Mouse (Mus musculus): ENCODE measurements around the gene Fbrs. TPM values are rescaled to one million over a fixed set of nuclear protein-coding genes. Genes with fewer than 3 reads are reported as not detected.

The Fbrs gene
- polyA plus RNA-seq, 1 experiment from 2014 or later, result 11.1 TPM

Small RNA genes within 50 kb of the gene (microRNA-seq; reads per million reads assigned to microRNA genes)
- gene Gm47278 (ENCODE audit: borderline number of aligned reads) (not detected), gene Mir7060 (ENCODE audit: borderline number of aligned reads) (1.1 reads per million, percentile 15 among the genes with 10 or more reads in this experiment)

Other genes starting within 250 kb of the Fbrs start
- gene Zfp553, start 246.1 kb upstream of the Fbrs start, polyA plus RNA-seq (2014; fragmentation: Nextera tagmentation; extraction: Ambion mirVana), result 12.3 and 14.6 TPM in 2 replicates
- gene Sept1, start 246.1 kb upstream of the Fbrs start, polyA plus RNA-seq (2014; fragmentation: Nextera tagmentation; extraction: Ambion mirVana), result 19.8 and 23.1 TPM in 2 replicates
- gene Zfp771, start 234.9 kb upstream of the Fbrs start, polyA plus RNA-seq (2014; fragmentation: Nextera tagmentation; extraction: Ambion mirVana), result 35.6 and 39.7 TPM in 2 replicates
- 184 and 197 TPM in 2 replicates for gene Dctpp1, start 218.5 kb upstream of the Fbrs start, polyA plus RNA-seq (2014; fragmentation: Nextera tagmentation; extraction: Ambion mirVana)
- 80.8 and 87.8 TPM in 2 replicates for gene Sephs2, start 205.1 kb upstream of the Fbrs start, polyA plus RNA-seq (2014; fragmentation: Nextera tagmentation; extraction: Ambion mirVana)
- 0.46 and 0.68 TPM in 2 replicates for gene Itgal, start 182.9 kb upstream of the Fbrs start, polyA plus RNA-seq (2014; fragmentation: Nextera tagmentation; extraction: Ambion mirVana)
- gene Zfp768, start 133.6 kb upstream of the Fbrs start, polyA plus RNA-seq (2014; fragmentation: Nextera tagmentation; extraction: Ambion mirVana), result 4.7 and 6.0 TPM in 2 replicates
- gene Zfp747, start 103.1 kb upstream of the Fbrs start, polyA plus RNA-seq (2014; fragmentation: Nextera tagmentation; extraction: Ambion mirVana), result 4.4 and 4.9 TPM in 2 replicates
- gene 9130019O22Rik, start 92.0 kb upstream of the Fbrs start, polyA plus RNA-seq (2014; fragmentation: Nextera tagmentation; extraction: Ambion mirVana), result 3.7 and 5.5 TPM in 2 replicates
- gene E430018J23Rik, start 85.6 kb upstream of the Fbrs start, polyA plus RNA-seq (2014; fragmentation: Nextera tagmentation; extraction: Ambion mirVana), result 4.9 and 5.6 TPM in 2 replicates
- 4.6 and 4.8 TPM in 2 replicates for gene Zfp764, start 72.4 kb upstream of the Fbrs start, polyA plus RNA-seq (2014; fragmentation: Nextera tagmentation; extraction: Ambion mirVana)
- gene Zfp688, start 57.1 kb upstream of the Fbrs start, polyA plus RNA-seq (2014; fragmentation: Nextera tagmentation; extraction: Ambion mirVana), result 14.7 and 23.5 TPM in 2 replicates
- gene Zfp689, start 30.0 kb upstream of the Fbrs start, polyA plus RNA-seq (2014; fragmentation: Nextera tagmentation; extraction: Ambion mirVana), result 5.3 and 5.8 TPM in 2 replicates
- gene Prr14, start 19.6 kb upstream of the Fbrs start, polyA plus RNA-seq (2014; fragmentation: Nextera tagmentation; extraction: Ambion mirVana), result 39.7 and 41.1 TPM in 2 replicates
- gene Srcap, start 32.8 kb downstream of the Fbrs start, polyA plus RNA-seq (2014; fragmentation: Nextera tagmentation; extraction: Ambion mirVana), result 36.8 and 46.6 TPM in 2 replicates
- gene Gm42715, start 40.4 kb downstream of the Fbrs start, polyA plus RNA-seq (2014; fragmentation: Nextera tagmentation; extraction: Ambion mirVana), result 9.8 and 12.6 TPM in 2 replicates
- gene Tmem265, start 82.2 kb downstream of the Fbrs start, polyA plus RNA-seq (2014; fragmentation: Nextera tagmentation; extraction: Ambion mirVana), result 3.0 and 5.6 TPM in 2 replicates
- gene Phkg2, start 94.1 kb downstream of the Fbrs start, polyA plus RNA-seq (2014; fragmentation: Nextera tagmentation; extraction: Ambion mirVana), result 41.5 and 44.9 TPM in 2 replicates
- gene Ccdc189, start 109.4 kb downstream of the Fbrs start, polyA plus RNA-seq (2014; fragmentation: Nextera tagmentation; extraction: Ambion mirVana), result 8.7 and 10.0 TPM in 2 replicates
- gene Rnf40, start 109.6 kb downstream of the Fbrs start, polyA plus RNA-seq (2014; fragmentation: Nextera tagmentation; extraction: Ambion mirVana), result 23.4 and 27.6 TPM in 2 replicates
- 11.2 and 12.0 TPM in 2 replicates for gene Zfp629, start 136.6 kb downstream of the Fbrs start, polyA plus RNA-seq (2014; fragmentation: Nextera tagmentation; extraction: Ambion mirVana)
- 32.5 and 34.4 TPM in 2 replicates for gene Bcl7c, start 229.7 kb downstream of the Fbrs start, polyA plus RNA-seq (2014; fragmentation: Nextera tagmentation; extraction: Ambion mirVana)
- 4.7 and 4.9 TPM in 2 replicates for gene Ctf1, start 233.5 kb downstream of the Fbrs start, polyA plus RNA-seq (2014; fragmentation: Nextera tagmentation; extraction: Ambion mirVana)

Data from heart, embryonic 11.5 days (tissue).